ENCODE assay signal across 21 mouse cellular contexts in the genomic region with DNA sequence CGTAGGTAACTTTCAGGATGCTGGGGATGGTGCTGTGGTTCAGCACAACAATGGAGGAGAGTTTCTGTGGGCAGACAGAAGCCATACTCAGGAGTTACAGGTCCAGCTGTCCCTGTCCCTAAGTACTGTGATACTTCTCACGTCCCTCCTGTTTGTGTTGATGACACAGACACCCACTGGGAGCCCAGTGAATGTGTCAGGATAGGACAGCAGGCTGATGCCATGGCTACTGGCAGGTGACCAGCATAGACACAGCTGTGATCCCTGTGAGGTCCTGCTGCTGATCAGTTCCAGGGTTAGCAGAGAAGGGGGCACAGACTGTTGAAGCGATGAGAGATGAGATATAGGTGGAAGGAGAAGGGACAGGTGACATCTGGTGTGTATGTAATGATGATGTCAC. TPM values are rescaled to one million over a fixed set of nuclear protein-coding genes. Genes with fewer than 3 reads are reported as not detected.
"Had no signal": no experiment of that assay in that cellular context is flagged by ENCODE, and none has a peak within 500 bp of the region (broad histone marks: within the 10 kb centered on the region; RNA-seq: fewer than 3 reads in every experiment).

No protein-coding gene starts in this region.

- DNase-seq: liver; liver, embryonic 13.5 days; liver, postnatal 0 days; lung, adult 18-20 months; lung, adult 2 months; lung, embryonic 14.5 days; lung, postnatal 10 days; lung, postnatal 14 days; lung, postnatal 36 days; lung, postnatal 4 days; midbrain, embryonic 14.5 days had no signal

RNA-seq across cellular contexts. Expression of a gene that starts 14.4 kb away (rescaled TPM):
- total RNA-seq: left cerebral cortex, adult 2 months; left cerebral cortex, adult 8-10 months; left cerebral cortex, postnatal 10 days; left cerebral cortex, postnatal 14 days; left cerebral cortex, postnatal 25 days; liver, adult 2 months; megakaryocyte-erythroid progenitor cell, adult 5-6 weeks; midbrain, postnatal 0 days; monocyte, adult 5-6 weeks had no signal

RNA-seq across cellular contexts. Expression of a gene that starts 38.4 kb away (rescaled TPM):
- total RNA-seq: liver, adult 2 months; megakaryocyte progenitor cell, adult 5-6 weeks; megakaryocyte-erythroid progenitor cell, adult 5-6 weeks; monocyte, adult 5-6 weeks had no signal
